Mouse (Mus musculus): Measurements from ENCODE around the gene Sf1. TPM values are rescaled to one million over a fixed set of nuclear protein-coding genes. Genes with fewer than 3 reads are reported as not detected.

The Sf1 gene
- total and polyA plus RNA-seq, 2 experiments from 2014 or later: 38.3 to 41.8 TPM

- H3K9me3 ChIP-seq (replicated peaks; ENCODE audit: control insufficient read depth, low read length): no peaks in the 10 kb centered on the region
- DNase-seq (ENCODE audit: low spot score) (no peak), ATAC-seq (ENCODE audit: insufficient read depth, low read depth) (no peak)
- H3K27ac ChIP-seq (ENCODE audit: low read depth): peak overlapping the region; percentile 52; the same call in 1 of the 2 replicates
- no peak overlapping the region for H3K9ac ChIP-seq (replicated peaks; ENCODE audit: low read depth, low read length)
- 81% methylated on average over 22 of the region's 22 CpGs for WGBS
- peaks cover 25% of the 10 kb centered on the region for H3K36me3 ChIP-seq (replicated peaks; ENCODE audit: control insufficient read depth, insufficient read depth, low read length)
- TF ChIP-seq CTCF (IDR thresholded peaks at IDR 0.05; ENCODE audit: low read depth) (no peak), EP300 (IDR thresholded peaks at IDR 0.05; ENCODE audit: low read depth) (no peak)
- no peak overlapping the region for H3K4me3 ChIP-seq (ENCODE audit: low read depth, low read length)
- H3K4me1 ChIP-seq (ENCODE audit: control insufficient read depth, insufficient read depth): peaks cover 26% of the 10 kb centered on the region
- no peaks in the 10 kb centered on the region for H3K27me3 ChIP-seq (ENCODE audit: control insufficient read depth, insufficient read depth, low read length)
- H3K4me2 ChIP-seq (ENCODE audit: low read depth, low read length): peak overlapping the region; percentile 99; the same call in 1 of the 2 replicates
These were observed 34.2 kb downstream of the Sf1 start for GRCm38 (mm10) chr19:6397582-6398249.

GRCm38 (mm10) chr19:6398447-6399284, 35.2 kb downstream of the Sf1 start:
- Histone ChIP-seq H3K4me1 (ENCODE audit: control insufficient read depth, insufficient read depth) (peaks cover 26% of the 10 kb centered on the region), H3K36me3 (replicated peaks; ENCODE audit: control insufficient read depth, insufficient read depth, low read length) (peaks cover 16% of the 10 kb centered on the region), H3K9ac (replicated peaks; ENCODE audit: low read depth, low read length) (peak overlapping the region; percentile 73; the same call in 1 of the 2 replicates), H3K27me3 (ENCODE audit: control insufficient read depth, insufficient read depth, low read length) (no peaks in the 10 kb centered on the region), H3K27ac (ENCODE audit: low read depth) (peak overlapping the region; percentile 61), H3K4me2 (ENCODE audit: low read depth, low read length) (peak overlapping the region; percentile 99), H3K4me3 (ENCODE audit: low read depth, low read length) (peak overlapping the region; percentile 71), H3K9me3 (replicated peaks; ENCODE audit: control insufficient read depth, low read length) (no peaks in the 10 kb centered on the region)
- TF ChIP-seq EP300 (IDR thresholded peaks at IDR 0.05; ENCODE audit: low read depth): no peak
- DNase-seq (ENCODE audit: low spot score): peak; percentile 46
- peak; percentile 57 for ATAC-seq (ENCODE audit: insufficient read depth, low read depth)
- WGBS: under 1% methylated on average over 39 of the region's 39 CpGs

GRCm38 (mm10) chr19:6399285-6400095, 36.0 kb downstream of the Sf1 start, which contains the start of gene Rasgrp2:
Gene Rasgrp2, plus strand, starts transcription at chr19:6399340.
- Histone ChIP-seq H3K36me3 (replicated peaks; ENCODE audit: control insufficient read depth, insufficient read depth, low read length) (peaks cover 10% of the 10 kb centered on the region), H3K9ac (replicated peaks; ENCODE audit: low read depth, low read length) (peak within 1 kb of the TSS; percentile 73), H3K27me3 (ENCODE audit: control insufficient read depth, insufficient read depth, low read length) (no peaks in the 10 kb centered on the region), H3K9me3 (replicated peaks; ENCODE audit: control insufficient read depth, low read length) (no peaks in the 10 kb centered on the region), H3K4me1 (ENCODE audit: control insufficient read depth, insufficient read depth) (peaks cover 26% of the 10 kb centered on the region), H3K27ac (ENCODE audit: low read depth) (peak within 1 kb of the TSS; percentile 61), H3K4me3 (ENCODE audit: low read depth, low read length) (peak within 1 kb of the TSS; percentile 71), H3K4me2 (ENCODE audit: low read depth, low read length) (peak within 1 kb of the TSS; percentile 99)
- WGBS: 1% methylated on average over 61 of the region's 87 CpGs
- peak; percentile 6; the same call in 1 of the 2 replicates for ATAC-seq (ENCODE audit: insufficient read depth, low read depth)
- TF ChIP-seq CTCF (IDR thresholded peaks at IDR 0.05; ENCODE audit: low read depth) (no peak), EP300 (IDR thresholded peaks at IDR 0.05; ENCODE audit: low read depth) (peak; percentile 69)
- peak; percentile 39 for DNase-seq (ENCODE audit: low spot score)

GRCm38 (mm10) chr19:6400096-6401086, 36.9 kb downstream of the Sf1 start:
- H3K4me1 ChIP-seq (ENCODE audit: control insufficient read depth, insufficient read depth): peaks cover 26% of the 10 kb centered on the region
- no peaks in the 10 kb centered on the region for H3K27me3 ChIP-seq (ENCODE audit: control insufficient read depth, insufficient read depth, low read length)
- ATAC-seq (ENCODE audit: insufficient read depth, low read depth) (no peak), DNase-seq (ENCODE audit: low spot score) (no peak)
- no peaks in the 10 kb centered on the region for H3K9me3 ChIP-seq (replicated peaks; ENCODE audit: control insufficient read depth, low read length)
- H3K36me3 ChIP-seq (replicated peaks; ENCODE audit: control insufficient read depth, insufficient read depth, low read length): peaks cover 8% of the 10 kb centered on the region; the same call in 1 of the 2 replicates
- H3K9ac ChIP-seq (replicated peaks; ENCODE audit: low read depth, low read length): peak overlapping the region; percentile 73
- peak overlapping the region; percentile 99 for H3K4me2 ChIP-seq (ENCODE audit: low read depth, low read length)
- TF ChIP-seq CTCF (IDR thresholded peaks at IDR 0.05; ENCODE audit: low read depth): peak; percentile 7; the same call in 1 of the 2 replicates
- no peak for TF ChIP-seq EP300 (IDR thresholded peaks at IDR 0.05; ENCODE audit: low read depth)
- peak overlapping the region; percentile 61 for H3K27ac ChIP-seq (ENCODE audit: low read depth)
- 3% methylated on average over 29 of the region's 29 CpGs for WGBS
- H3K4me3 ChIP-seq (ENCODE audit: low read depth, low read length): peak overlapping the region; percentile 71

Data from heart, postnatal 0 days (tissue).